Mouse (Mus musculus) heart, adult 18-20 months (tissue): ENCODE results near the gene Ccr8. TPM values are rescaled to one million over a fixed set of nuclear protein-coding genes. Genes with fewer than 3 reads are reported as not detected.
A peak's percentile ranks its signal among the peaks of the same experiment; 100 is the strongest.
"Not testable (repeated sequence)": the region's sequence is repeated elsewhere in the genome, so short reads cannot be mapped to it uniquely, and the experiment has no call there.

Experiments
- DNase-seq, 2 experiments: peaks; one replicate each; pipeline ENCODE4 v3.0.0; 2021 to 2022; ENCODE audit warnings: mixed read lengths in 1 of 2
- total RNA-seq, 2 experiments: library from RNA; stranded (reverse); gene quantifications; 2 replicates each; pipeline ENCODE4 v1.2.3; 2021

Gene Ccr8
- total RNA-seq, 2 experiments from 2014 or later, result not detected

DNA sequence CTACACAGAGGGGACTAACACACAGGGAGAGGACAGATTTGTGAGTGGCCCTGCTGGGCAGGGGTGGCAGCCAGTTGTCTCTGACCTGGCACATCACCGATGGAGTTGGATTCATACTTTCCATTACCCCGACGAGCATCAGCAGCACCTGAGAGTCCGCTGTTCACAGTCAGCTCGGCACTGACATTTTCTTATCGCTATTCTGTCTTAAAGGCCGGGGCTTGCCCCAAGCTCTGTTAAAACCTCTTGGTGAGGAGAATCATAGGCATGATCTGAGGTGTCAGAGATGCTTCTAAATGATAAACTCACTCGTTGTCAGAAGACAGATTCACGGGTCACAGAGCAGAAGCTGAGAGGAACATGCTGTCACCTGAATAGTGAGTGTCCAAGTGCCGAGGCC, 828 bp upstream of the Ccr8 start:
- no peak for DNase-seq

DNA sequence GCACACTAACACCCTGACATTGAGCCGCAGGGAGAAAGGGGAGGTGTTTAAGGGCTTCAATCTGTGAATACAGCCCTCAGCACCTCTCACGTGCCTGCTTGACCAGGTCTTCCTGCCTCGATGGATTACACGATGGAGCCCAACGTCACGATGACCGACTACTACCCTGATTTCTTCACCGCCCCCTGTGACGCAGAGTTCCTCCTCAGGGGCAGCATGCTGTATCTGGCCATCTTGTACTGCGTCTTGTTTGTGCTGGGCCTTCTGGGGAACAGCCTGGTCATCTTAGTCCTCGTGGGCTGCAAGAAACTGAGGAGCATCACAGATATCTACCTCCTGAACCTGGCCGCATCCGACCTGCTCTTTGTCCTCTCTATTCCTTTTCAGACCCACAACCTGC, 1.8 kb downstream of the Ccr8 start:
- no peak for DNase-seq

DNA sequence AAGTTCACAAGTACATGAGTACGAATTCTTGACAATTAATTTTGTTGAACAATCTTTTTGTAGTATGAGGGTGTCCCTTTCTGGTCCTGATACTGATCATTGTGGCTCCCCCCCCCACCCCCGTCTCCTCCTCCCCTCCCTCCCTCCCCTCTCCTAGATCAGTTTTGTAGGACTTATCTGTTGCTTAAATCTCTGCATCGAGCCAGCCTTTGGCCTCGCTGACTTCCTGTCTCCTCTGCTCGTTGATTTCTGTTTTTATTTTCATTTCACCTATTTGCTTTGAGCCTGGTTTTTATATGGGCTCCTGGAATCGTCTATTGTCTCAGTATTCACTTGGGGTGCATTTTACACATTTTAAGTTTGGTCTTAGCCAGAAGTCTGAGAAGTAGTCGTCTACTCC, 4.0 kb downstream of the Ccr8 start:
- DNase-seq, result no peak

DNA sequence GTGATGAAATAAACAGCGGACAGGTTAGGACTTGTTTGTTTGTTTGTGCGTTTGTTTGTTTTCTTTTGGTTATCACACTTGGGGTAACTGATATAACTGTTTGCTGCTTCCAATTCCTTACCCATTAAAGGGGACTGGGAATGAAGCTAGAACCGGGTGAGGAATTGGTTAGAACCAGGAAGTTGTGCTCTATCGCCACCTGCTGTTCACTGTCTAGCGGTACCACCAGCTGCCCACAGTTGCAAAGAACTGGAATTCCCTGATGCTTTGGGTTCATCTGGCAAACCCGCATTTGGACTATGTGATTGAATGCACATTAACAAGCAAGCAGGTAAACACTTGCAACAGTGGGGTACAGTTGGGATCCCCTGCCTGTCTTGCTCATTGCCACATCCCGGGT, 6.8 kb downstream of the Ccr8 start:
- DNase-seq, result peak; percentile 57 to 87

DNA sequence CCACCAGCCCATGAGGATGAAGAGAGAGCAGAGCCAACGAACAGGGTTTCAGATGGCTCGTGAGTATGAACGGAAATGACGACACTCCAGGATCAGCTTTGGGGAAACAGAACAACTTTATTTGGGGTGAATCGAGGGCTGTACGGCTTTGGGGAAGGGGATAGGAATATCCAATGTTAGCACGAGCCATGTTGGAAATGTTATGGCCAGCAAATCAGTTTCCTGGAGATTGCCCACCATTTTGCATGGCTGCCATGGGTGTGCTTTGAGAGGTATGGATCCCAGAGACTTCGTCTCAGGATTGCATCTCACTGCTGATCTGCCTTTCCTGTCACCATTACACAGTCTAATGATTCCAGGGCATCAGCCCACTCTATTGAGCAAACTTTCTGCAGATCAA, 7.4 kb downstream of the Ccr8 start:
- DNase-seq, result no peak

DNA sequence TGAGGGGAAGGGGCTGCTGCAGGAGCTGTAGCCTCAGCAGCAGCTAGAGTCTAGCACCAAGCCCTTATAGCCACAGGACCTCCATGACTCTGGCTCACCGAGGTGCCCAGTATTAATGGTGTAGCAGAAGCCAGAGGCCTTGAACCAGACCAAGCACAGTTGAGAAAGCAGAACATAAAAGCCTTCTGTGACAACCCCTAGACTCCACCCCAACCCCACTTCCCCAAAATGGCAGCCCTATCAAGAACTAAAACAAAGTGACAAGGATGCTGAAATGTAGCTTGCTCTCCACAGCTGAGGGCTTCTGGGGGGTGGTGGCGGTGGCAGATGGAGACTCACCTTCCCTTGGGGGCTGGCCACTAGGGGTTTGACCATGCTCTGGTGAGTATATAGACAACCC, 9.3 kb downstream of the Ccr8 start:
- no peak for DNase-seq

DNA sequence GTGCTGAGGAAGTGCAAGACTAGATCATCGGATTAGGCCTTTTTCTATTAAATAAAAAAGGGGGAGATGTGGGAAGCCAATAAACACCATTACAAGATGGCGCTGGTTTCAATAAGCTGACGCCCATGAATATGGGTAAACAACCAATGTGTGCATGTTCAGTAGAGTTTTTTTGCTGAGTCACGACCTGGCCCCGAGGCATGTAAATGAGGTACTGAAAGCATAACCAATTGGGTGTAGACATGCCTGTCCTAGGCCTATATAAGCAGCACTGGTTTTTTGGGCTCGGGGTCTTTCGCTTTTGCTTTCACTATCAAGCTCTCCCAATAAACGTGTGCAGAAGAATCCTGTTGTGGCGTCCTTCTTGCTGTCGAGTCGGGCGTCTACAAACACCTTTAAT, 17.0 kb downstream of the Ccr8 start:
- DNase-seq, result not testable (repeated sequence)

DNA sequence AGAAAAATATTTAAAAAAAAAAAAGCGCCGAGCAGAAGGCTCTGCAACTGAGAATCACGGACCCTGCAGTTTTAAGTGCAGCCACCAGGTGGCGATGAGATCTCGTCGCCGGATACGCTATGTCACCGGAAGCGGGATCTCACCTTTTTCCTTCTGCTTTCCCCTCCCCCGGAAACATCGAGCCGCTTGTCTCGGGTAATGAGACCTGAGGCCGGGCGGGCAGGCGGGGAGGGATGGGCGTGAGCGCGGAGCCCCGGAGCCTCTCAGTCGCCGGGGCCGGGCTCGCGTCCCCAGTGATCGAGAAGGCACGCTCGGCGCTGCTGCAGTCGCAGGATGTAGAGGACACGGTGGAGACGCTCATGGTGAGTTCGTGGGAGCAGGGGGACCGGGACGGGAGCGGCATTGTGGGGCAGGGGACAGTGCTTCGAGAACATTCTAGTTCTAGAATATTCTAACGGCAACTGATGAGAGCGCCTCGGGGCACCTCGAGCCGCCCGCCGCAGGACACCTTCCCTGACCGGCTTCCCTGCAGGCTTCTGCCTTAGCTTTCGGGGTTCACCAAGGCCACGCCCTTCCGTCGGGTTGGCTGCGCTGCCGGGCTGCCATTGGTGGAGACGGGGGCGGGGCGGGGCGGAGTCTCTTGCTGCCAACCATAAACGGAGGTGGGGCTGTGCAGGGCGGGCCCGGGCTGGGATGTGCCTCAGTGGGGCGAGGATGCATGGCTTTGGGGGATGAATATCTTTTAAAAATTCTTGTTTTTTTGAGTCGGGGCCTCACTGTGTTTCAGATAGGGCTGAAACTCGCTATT, 18.5 kb downstream of the Ccr8 start, which contains the start of gene Slc25a38:
TSS of gene Slc25a38 (plus strand) at position 164 of the 808 bp plus-strand sequence.
- peak; percentile 94 to 96 for DNase-seq

DNA sequence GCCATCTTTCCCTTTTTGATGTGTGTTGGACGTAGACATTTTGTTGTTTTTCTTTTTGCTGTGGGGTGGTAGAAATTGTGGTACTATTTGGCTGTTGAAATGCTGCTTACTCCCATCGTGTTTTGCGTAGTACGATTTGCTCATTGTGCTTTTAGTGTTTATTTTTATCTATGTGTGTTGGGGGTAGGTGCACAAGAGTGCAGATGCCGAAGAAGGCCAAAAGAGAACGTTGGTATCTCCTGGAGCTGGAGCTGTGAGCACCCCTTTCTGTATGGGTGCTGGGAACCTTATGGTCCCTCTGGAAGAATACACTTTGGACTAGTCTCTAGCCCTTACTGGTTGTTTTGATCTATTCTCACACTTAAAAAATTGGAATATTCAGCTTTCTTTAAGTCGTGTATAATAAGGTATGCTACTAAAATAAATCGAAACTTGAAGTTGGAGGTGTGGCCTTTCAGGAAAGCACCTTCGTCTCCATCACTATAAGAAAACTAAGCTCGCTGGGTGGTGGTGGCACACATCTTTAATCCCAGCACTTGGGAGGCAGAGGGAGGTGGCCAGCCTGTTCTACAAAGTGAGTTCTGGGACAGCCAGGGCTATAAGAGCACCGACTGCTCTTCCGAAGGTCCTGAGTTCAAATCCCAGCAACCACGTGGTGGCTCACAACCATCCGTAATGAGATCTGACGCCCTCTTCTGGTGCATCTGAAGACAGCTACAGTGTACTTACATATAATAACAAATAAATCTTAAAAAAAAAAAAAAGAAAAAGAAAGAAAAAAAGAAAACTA, 19.4 kb downstream of the Ccr8 start:
- DNase-seq, result no peak

DNA sequence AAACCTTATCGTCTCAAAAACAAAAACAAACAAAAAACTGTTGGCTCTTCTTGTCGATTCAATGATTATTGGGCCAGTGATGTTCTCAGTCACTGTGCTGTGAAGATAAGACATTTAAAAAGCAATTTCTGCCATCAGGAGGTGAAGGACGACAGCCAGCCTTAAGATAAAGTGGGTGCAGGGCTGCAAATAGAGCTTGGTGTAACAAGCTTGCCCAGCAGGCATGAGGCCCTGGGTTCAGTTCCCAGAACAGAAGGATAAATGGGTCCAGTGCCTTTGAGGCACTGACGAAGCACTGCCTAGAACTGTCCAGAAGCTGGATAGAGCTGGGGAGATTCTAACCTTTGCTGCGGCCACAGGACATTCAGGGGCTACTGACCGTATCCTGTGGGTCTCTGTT, 20.6 kb downstream of the Ccr8 start:
- no peak for DNase-seq

DNA sequence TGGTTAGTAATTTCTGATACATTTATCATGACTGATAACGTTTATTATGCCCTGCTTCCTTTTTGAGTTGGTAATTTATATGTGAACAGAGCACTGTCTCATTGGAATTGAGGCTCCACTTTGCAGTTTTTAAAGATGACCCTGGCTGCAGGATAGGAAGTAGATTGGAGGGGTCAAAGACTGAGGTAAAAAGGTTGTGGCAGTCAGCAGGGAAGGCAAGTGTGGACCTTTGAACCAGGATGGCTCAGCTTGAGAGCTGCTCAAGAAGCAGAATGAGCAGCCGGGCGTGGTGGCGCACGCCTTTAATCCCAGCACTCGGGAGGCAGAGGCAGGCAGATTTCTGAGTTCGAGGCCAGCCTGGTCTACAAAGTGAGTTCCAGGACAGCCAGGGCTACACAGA, 21.5 kb downstream of the Ccr8 start:
- DNase-seq, result no peak

DNA sequence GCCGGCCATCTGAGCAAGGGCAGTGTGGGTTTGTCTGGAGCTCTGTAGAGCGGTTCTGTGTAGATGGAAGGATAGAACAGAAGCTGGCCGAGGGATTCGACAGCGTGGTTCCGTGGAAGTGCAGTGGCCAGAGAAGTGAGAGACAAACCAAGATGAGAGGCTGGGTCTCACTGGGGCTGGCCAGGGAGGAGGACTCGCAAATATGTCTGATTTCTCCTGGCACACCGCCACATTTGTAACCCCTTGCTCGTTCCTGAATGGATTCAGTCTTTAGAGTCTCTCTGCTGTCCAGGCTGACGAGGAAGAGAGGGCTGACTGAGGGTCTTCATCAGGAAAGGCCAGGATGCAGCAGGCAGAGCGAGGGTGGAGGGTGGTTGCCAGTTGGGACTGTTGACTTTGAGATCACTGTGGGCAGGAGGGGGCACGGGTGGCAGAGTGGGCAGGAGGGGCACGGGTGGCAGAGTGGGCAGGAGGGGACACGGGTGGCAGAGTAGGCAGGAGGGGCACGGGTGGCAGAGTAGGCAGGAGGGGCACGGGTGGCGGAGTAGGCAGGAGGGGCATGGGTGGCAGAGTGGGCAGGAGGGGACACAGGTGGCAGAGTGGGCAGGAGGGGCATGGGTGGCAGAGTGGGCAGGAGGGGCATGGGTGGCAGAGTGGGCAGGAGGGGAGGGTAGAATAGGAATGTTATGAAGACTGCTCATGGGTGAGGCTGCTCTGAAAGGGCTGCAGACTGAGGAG, 22.3 kb downstream of the Ccr8 start:
- no peak for DNase-seq

DNA sequence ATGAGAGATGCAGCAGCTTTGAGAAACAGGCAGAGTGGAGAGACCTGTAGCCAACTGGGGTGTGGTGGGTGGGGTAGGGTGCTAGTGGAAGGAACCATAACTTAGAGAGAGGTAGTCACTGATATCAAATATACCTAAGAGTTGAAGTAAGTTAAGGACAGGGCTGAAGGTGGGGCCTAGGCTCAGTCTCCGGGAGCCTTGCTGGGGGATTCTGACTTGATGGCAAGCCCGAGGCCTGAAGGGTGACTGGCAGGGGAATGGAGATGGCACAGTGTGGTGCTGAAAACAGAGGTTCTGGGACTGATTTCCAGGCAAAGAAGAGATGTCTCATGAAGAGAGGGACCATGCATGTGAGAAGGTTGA, 22.9 kb downstream of the Ccr8 start:
- DNase-seq, result no peak

DNA sequence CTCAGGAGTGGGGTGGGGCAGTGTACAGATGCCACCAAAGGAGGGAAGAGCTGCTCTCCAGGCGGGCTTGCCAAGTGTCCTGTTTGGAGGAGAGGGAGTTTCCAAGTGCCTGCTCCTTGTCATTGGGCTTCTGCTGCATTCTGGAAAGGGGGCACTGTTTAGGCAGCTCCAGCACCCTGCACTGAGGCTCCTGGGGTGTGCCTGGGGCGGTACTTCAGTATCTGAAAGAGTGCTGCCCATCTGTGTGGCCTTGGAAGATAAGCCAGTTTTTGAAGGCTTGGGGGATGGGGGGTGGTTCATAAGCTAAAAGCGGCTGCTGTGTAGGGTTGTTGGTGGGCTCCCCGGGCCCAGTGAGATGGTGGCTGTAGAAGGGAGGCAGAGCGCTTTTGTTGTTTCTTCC, 23.7 kb downstream of the Ccr8 start:
- DNase-seq, result no peak

DNA sequence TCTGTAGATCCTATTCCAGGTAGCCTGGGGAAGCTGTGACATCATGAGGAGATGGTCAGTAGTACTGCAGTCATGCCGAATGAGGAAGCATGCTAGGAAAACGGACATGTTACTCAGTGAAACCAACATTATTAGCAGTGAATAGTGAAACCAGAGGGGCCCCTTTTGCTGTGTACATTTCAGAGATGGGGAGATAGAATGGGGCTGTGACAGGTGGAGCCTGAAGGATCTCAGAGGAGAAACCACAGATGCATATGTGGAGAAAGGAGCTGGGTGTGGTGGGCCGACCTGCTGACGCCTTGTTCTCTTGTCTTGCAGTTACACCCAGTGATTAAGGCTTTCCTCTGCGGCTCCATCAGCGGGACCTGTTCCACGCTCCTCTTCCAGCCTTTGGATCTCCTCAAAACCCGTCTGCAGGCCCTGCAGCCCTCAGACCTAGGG, 24.3 kb downstream of the Ccr8 start:
- DNase-seq, result no peak

DNA sequence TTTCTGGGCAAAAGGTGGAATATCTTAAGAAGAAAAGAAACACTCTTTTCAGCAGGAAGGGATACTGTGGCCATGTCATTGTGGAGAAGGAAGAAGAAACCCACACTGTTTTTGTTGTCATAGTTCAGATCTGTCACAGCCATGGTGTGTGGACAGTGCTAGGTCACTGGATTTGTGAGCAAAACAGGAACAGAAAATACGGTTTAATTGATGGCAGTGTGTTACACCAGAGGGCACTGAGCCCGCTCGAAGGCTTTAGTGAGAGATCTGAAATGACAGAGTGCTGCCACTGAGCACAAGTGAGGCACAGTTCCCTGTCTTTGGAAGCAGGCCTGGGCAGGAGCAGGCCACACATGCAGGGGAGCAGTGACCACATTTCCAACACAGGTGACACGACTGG, 26.3 kb downstream of the Ccr8 start:
- DNase-seq, result no peak

DNA sequence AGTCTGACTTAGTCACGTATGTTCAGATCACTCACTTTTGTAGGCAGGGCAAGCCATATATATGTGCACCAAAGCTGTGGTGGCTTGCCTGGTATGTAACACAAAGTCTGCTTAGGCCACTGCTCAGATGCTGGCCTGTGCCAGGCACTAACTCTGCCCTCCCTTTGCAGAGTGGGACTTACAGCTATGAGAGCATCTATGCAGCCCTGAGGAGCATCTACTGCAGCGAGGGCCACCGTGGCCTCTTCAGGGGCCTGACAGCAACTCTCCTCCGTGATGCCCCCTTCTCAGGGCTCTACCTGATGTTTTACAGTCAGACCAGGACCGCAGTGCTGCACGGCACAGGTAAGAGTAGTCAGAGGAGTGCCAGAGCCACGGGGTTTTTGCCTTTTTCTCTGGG, 28.6 kb downstream of the Ccr8 start:
- no peak for DNase-seq

DNA sequence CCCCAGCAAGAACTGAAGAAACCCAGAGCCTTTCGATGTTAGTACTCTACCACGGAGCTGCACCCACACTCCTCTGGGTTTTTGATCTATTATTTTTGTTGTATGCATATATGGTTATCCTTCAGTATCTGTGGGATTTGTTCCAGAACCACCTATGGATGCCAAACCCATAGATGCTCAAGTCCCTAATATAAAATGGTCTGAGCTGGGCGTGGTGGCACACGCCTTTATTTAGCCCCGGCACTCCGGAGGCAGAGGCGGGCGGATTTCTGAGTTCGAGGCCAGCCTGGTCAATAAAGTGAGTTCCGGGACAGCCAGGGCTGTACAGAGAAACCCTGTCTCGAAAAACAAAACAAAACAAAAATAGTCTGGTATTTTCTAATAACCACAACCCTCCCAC, 35.0 kb downstream of the Ccr8 start:
- no peak for DNase-seq

DNA sequence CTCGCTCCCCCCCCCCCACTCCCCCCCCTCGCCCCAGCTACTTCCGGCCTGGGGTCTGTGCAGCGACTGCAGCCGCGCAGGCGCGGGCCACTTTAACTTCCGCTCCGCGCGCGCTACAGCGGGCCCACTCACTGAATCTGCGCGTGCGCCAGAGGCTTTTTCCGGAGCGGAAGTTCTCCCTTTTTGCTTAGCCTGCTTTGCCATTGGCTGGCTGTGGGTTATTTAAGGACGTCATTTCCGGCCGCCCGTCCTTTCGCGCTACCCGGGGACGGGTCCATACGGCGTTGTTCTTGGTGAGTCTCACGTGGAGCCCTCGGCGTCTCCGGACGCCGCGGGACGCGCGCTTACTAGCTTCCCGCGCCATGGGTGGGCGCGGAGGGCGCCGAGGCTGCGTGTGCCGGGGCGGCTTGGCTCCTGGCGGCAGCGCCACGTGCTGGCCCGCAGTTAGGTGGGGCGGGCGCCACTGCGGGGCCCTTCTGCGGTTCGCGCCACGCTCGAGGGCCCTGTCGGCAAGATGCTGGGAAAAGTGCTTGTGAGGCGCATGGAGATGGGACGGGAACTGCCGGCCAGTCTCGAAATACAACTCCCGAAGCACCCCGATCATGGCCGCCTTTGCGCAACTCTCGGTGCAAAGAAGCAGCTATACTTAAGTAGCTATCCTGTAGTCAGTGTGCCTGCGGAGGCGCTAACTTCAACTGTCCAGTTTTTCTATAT, 35.8 kb downstream of the Ccr8 start, which contains the start of gene Rpsa:
TSS of gene Rpsa (plus strand) at position 152 of the 714 bp plus-strand sequence.
- DNase-seq, result peak; percentile 96 to 98

DNA sequence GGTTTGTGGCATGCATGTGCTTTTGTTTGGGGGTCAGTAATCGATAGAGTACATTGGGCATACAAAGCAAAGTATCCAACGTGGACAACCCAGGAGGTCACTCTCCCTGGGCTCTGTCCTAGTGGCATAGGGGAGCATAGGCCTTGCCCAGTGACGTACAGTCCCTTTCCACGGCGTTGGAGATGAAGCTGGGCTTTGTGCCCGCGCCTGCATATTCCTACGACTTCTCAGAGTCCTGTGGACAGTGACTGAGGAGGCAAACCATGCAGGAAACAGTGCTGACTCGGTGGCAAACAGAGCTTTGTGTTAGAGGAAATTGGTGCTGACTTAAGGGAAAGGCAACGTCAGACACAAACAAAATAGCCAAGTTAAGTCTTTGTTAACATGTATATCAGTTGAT, 37.4 kb downstream of the Ccr8 start:
- DNase-seq, result no peak

DNA sequence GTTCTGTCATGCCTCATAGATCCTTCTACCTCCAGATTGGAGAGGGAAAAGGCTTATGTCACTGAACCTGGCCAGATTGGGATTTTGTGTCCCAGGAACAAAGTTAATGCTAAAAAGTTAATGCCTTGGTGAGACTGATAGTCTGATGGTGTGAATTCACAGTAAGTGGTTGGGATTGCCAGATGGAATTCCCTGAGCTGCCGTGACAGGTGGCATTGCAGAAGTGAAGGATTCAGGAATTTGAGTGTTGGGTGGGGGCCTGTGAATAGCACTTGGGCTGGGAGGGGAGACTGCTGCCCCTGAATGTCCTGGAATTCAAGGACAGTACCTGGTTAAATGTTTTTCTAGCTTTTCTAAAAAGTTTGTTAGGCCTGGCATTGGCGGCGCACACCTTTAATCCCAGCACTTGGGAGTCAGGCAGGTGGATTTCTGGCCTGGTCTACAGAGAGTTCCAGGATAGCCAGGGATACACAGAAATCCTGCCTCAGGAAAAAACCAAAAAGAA, 39.9 kb downstream of the Ccr8 start:
- no peak for DNase-seq
